Mouse (Mus musculus) olfactory bulb, adult 2 months (tissue): ENCODE measurements around the gene Plod2.

ENCODE experiments used
- CTCF ChIP-seq: fragments of 200-500 bp; IDR thresholded peaks from 2 replicates; pipeline ENCODE4 v1.5.1; 2012; ENCODE audit warnings: low read depth, mild to moderate bottlenecking, low read length, moderate library complexity; ENCODE audit not compliant: insufficient read depth
- POLR2A ChIP-seq: fragments of 200-500 bp; IDR thresholded peaks from 2 replicates; pipeline ENCODE4 v1.6.1; 2012; ENCODE audit warnings: mild to moderate bottlenecking, low read depth, low read length, moderate library complexity; ENCODE audit not compliant: insufficient read depth

- TF ChIP-seq CTCF (no peak), POLR2A (no peak)
Observed at GRCm38 (mm10) chr9:92564391-92564790, 22.4 kb downstream of the Plod2 start.
